Mouse (Mus musculus) spleen, adult 18-20 months (tissue): Measurements from ENCODE around the gene March8.

Source experiments
- DNase-seq, 2 experiments: peaks; one replicate each; pipeline ENCODE4 v3.0.0; 2022; ENCODE audit warnings: mixed read lengths in 2 of 2

Gene March8

GRCm38 (mm10) chr6:116374618-116375017 is 36.8 kb downstream of the March8 start:
- no peak for DNase-seq

- DNase-seq, result no peak
Measured at GRCm38 (mm10) chr6:116378892-116379291, 41.1 kb downstream of the March8 start.

GRCm38 (mm10) chr6:116380157-116380556 is 42.3 kb downstream of the March8 start:
- DNase-seq, result no peak

GRCm38 (mm10) chr6:116381605-116382004 is 43.8 kb downstream of the March8 start:
- no peak for DNase-seq

- DNase-seq, result no peak
Measured at GRCm38 (mm10) chr6:116383582-116383981, 45.8 kb downstream of the March8 start.

- no peak for DNase-seq
Measured at GRCm38 (mm10) chr6:116385194-116386044, 47.6 kb downstream of the March8 start.

GRCm38 (mm10) chr6:116386045-116386415 is 48.2 kb downstream of the March8 start:
- no peak for DNase-seq

GRCm38 (mm10) chr6:116386506-116386905 is 48.7 kb downstream of the March8 start:
- no peak for DNase-seq

GRCm38 (mm10) chr6:116388068-116388467 is 50.2 kb downstream of the March8 start:
- no peak for DNase-seq

GRCm38 (mm10) chr6:116389481-116389880 is 51.7 kb downstream of the March8 start:
- DNase-seq, result no peak

- no peak for DNase-seq
Measured at GRCm38 (mm10) chr6:116394916-116395648, 57.3 kb downstream of the March8 start.

- no peak for DNase-seq
Measured at GRCm38 (mm10) chr6:116397621-116398020, 59.8 kb downstream of the March8 start.

- DNase-seq, result no peak
Measured at GRCm38 (mm10) chr6:116398136-116398535, 60.3 kb downstream of the March8 start.

GRCm38 (mm10) chr6:116401746-116402423 is 64.1 kb downstream of the March8 start:
- DNase-seq, result no peak

GRCm38 (mm10) chr6:116402426-116402825 is 64.6 kb downstream of the March8 start:
- DNase-seq, result no peak

GRCm38 (mm10) chr6:116405243-116405642 is 67.4 kb downstream of the March8 start:
- DNase-seq, result no peak

- no peak for DNase-seq
Measured at GRCm38 (mm10) chr6:116405715-116406114, 67.9 kb downstream of the March8 start.

GRCm38 (mm10) chr6:116406152-116406551 is 68.3 kb downstream of the March8 start:
- DNase-seq, result no peak

- no peak for DNase-seq
Measured at GRCm38 (mm10) chr6:116406680-116407079, 68.9 kb downstream of the March8 start.

- DNase-seq, result no peak
Measured at GRCm38 (mm10) chr6:116407216-116407615, 69.4 kb downstream of the March8 start.

GRCm38 (mm10) chr6:116407956-116408657 is 70.3 kb downstream of the March8 start:
- no peak for DNase-seq

- no peak for DNase-seq
Measured at GRCm38 (mm10) chr6:116410436-116410835, 72.6 kb downstream of the March8 start.

- no peak for DNase-seq
Measured at GRCm38 (mm10) chr6:116411716-116412115, 73.9 kb downstream of the March8 start.
